Mouse (Mus musculus) heart, postnatal 0 days (tissue): ENCODE data around the gene Rapgef1. TPM values are rescaled to one million over a fixed set of nuclear protein-coding genes. Genes with fewer than 3 reads are reported as not detected.

Source experiments
- ATAC-seq: fragments of 200-750 bp; cut with Nextera tagmentation; 2 replicates; pipeline ENCODE4 v1.8.0; 2017; ENCODE audit warnings: low read depth, moderate number of reproducible peaks, moderate library complexity; ENCODE audit not compliant: insufficient read depth
- DNase-seq: peaks from one replicate; pipeline ENCODE4 v3.0.0-alpha.2; 2016; ENCODE audit warnings: low spot score
- H3K27ac ChIP-seq: fragments of 300-500 bp; sonication (generic); 2 replicates; pipeline ENCODE4 v1.5.1; 2014; ENCODE audit warnings: low read depth, mild to moderate bottlenecking
- H3K27me3 ChIP-seq: fragments of 300-500 bp; sonication (generic); 2 replicates; pipeline ENCODE4 v1.6.1; 2014; ENCODE audit warnings: low read length, mixed read lengths; ENCODE audit not compliant: control insufficient read depth, insufficient read depth
- H3K36me3 ChIP-seq: fragments of 300-500 bp; sonication (generic); replicated peaks from 2 replicates; pipeline ENCODE4 v1.6.1; 2014; ENCODE audit warnings: low read length, mixed read lengths; ENCODE audit not compliant: control insufficient read depth, insufficient read depth
- H3K4me1 ChIP-seq: fragments of 300-500 bp; sonication (generic); 2 replicates; pipeline ENCODE4 v1.6.1; 2014; ENCODE audit warnings: antibody characterized with exemption; ENCODE audit not compliant: control insufficient read depth, insufficient read depth
- H3K4me2 ChIP-seq: fragments of 300-500 bp; sonication (generic); 2 replicates; pipeline ENCODE4 v1.6.1; 2014; ENCODE audit warnings: low read depth, mild to moderate bottlenecking, low read length, moderate library complexity
- H3K4me3 ChIP-seq: fragments of 300-500 bp; sonication (generic); 2 replicates; pipeline ENCODE4 v1.5.1; 2014; ENCODE audit warnings: low read depth, low read length
- H3K9ac ChIP-seq: fragments of 300-500 bp; sonication (generic); replicated peaks from 2 replicates; pipeline ENCODE4 v1.6.1; 2014; ENCODE audit warnings: low read depth, low read length, mixed read lengths
- H3K9me3 ChIP-seq: fragments of 300-500 bp; sonication (generic); replicated peaks from 2 replicates; pipeline ENCODE4 v1.6.1; 2016; ENCODE audit warnings: low read length; ENCODE audit not compliant: control insufficient read depth
- CTCF ChIP-seq: IDR thresholded peaks from 2 replicates; pipeline ENCODE4 v1.5.1; 2016; ENCODE audit warnings: antibody characterized with exemption, control low read depth, low read depth
- EP300 ChIP-seq: IDR thresholded peaks from 2 replicates; pipeline ENCODE4 v1.6.1; 2016; ENCODE audit warnings: antibody characterized with exemption, low read depth
- WGBS: fragments of 180-500 bp; shearing (Covaris S2); extraction: QIAGEN DNeasy Blood & Tissue Kit; methylation state at CpG from one replicate; pipeline ENCODE4 v1.1.7; 2014; 5-methylcytosine and 5-hydroxymethylcytosine counted together
- polyA plus RNA-seq: library from polyadenylated mRNA; unstranded; fragments of >200 nt; fragmentation: Nextera tagmentation; extraction: Ambion mirVana; gene quantifications from 2 replicates; pipeline ENCODE4 v1.2.1, GENCODE M21; 2015
- total RNA-seq: library from RNA; depleted of rRNA; stranded (reverse); fragments of >200 nt; gene quantifications from 2 replicates; pipeline ENCODE4 v1.2.3, GENCODE M21; 2014; ENCODE audit warnings: low replicate concordance

Rapgef1 gene
- total and polyA plus RNA-seq, 2 experiments from 2014 or later = 9.0 to 47.6 TPM

DNA sequence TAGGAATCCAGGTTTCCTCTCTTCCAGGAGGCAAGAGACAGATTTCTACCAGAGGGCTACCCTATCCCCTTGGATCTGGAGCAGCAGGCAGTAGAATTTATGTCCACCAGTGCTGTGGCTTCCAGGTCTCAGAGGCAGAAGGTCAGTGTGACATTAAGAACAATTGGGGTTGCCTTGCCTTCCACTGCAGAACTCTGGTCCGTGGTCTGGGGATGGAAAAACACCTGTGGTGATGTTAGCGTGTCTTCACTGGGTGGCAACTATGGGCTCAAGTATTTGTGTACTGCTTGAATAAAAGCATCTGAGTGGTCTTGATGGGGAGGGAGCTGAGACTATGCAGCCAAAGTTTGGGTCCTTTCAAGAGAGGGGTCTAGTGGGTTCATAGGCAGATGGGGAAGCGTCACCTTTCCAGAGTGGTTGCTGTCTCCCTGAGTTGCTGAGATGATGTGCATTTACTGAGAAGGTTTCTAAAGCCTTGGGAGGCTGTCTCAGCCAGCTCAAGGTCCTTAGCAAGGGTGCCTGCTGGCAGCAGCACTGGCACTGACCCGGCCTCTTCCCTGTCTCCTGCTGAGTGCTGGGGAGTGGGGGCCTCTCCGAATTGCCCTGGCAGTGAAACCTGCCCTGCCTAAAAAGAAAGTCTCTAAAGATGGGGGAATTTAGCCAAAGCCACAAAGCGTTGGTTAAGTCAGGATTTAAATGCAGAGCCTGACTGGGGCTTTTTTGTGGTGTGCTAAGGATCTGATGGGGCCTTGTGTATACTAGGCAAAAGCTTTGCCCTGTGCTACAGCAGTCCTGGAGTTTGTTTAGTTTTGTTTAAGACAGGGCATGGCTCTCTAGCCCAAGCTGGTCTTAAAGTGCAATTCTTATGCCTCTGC, 60.4 kb downstream of the Rapgef1 start:
- ATAC-seq (no peak), DNase-seq (no peak)
- Histone ChIP-seq H3K4me1 (peaks cover 11% of the 10 kb centered on the region; the same call in 1 of the 2 replicates), H3K36me3 (peaks cover 13% of the 10 kb centered on the region; the same call in 1 of the 2 replicates), H3K4me2 (no peak overlapping the region), H3K9ac (no peak overlapping the region), H3K27ac (no peak overlapping the region), H3K4me3 (no peak overlapping the region), H3K27me3 (no peaks in the 10 kb centered on the region), H3K9me3 (no peaks in the 10 kb centered on the region)
- TF ChIP-seq CTCF (no peak), EP300 (no peak)
- 87% methylated on average over 6 of the region's 6 CpGs for WGBS

DNA sequence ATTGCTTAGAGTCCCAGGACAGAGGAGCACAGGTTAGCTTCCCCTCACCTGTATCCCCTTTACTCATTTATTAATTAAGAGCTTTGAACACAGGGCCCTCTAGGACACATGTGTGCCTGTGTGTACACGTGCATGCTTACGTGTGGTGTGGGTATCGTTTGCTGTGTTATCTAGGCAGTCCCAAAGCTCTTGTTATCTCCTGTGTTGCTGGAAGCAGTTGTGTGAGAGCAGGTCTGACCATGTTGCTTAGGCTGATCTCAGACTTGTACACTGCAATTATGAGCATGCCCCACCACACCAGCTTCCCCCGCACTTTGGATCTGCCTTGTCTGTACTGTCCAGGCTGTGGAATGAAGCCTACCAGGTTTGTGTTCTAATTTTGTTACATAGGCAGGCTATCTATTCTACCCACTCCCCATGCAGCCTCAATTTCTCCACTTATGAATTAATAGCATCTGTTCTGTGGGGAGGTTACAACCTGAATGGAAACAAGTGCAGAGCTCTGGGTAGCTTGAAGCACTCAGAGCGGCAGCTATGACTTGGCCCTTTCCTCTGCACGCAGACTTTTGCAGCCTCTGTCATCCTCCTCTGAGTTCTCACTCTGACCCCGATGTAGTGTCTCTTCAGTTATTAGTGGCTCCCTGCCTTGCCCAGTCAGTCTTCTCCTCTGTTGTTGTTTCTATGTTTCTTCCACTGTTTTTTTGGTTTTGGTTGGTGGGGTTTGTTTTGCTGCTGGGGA, 63.9 kb downstream of the Rapgef1 start:
- H3K27me3 ChIP-seq = no peaks in the 10 kb centered on the region
- DNase-seq = no peak
- no peaks in the 10 kb centered on the region for H3K9me3 ChIP-seq
- no peak for ATAC-seq
- H3K4me1 ChIP-seq = no peaks in the 10 kb centered on the region
- H3K9ac ChIP-seq = no peak overlapping the region
- no peak overlapping the region for H3K4me3 ChIP-seq
- no peak overlapping the region for H3K27ac ChIP-seq
- peaks cover 13% of the 10 kb centered on the region; the same call in 1 of the 2 replicates for H3K36me3 ChIP-seq
- no peak for TF ChIP-seq EP300
- TF ChIP-seq CTCF = no peak
- no peak overlapping the region for H3K4me2 ChIP-seq
- 65% methylated on average over 7 of the region's 7 CpGs for WGBS

DNA sequence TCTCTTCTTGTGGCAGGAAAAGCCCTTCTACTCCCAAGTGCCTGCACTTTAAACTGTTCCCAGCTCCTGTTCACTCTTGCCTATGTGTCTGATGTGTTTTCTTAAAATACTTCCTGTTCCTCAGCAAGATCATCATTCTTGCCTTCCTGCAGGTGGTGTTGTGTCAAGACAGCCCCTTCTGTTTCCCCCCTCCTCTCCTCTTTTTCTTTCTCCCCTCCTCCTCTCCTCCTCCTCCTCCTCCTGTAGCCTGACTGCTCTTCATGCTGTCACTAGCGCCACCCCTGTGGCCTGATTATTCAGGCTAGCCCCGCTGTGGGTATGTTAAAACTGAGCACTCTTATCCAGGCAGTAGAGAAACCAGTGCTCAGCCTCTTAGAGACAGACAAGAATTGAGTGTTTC, 65.0 kb downstream of the Rapgef1 start:
- 54% methylated on average over 2 of the region's 2 CpGs for WGBS
- H3K27ac ChIP-seq = peak overlapping the region; percentile 15; the same call in 1 of the 2 replicates
- no peak overlapping the region for H3K9ac ChIP-seq
- H3K4me3 ChIP-seq = no peak overlapping the region
- no peaks in the 10 kb centered on the region for H3K4me1 ChIP-seq
- H3K4me2 ChIP-seq = no peak overlapping the region
- H3K9me3 ChIP-seq = no peaks in the 10 kb centered on the region
- ATAC-seq (no peak), DNase-seq (no peak)
- TF ChIP-seq EP300 = no peak
- no peak for TF ChIP-seq CTCF
- H3K27me3 ChIP-seq = no peaks in the 10 kb centered on the region
- H3K36me3 ChIP-seq = peaks cover 17% of the 10 kb centered on the region; the same call in 1 of the 2 replicates

DNA sequence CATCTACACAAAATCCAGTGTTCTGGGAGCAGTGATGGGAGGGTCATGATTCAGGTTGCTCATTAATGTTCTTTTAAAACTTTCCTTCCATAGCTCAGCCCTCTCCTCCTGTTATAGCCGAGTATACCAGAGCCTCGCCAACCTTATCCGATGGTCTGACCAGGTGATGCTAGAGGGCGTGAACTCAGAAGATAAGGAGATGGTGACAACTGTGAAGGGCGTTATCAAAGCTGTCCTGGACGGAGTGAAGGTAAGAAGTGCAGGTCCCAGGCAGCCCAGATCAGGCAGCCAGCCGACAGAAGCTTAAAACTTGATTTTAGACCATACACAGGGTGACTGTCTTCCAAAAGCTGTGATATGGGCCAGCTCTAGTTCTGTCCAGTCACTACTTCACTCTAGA, 69.5 kb downstream of the Rapgef1 start:
- Histone ChIP-seq H3K27ac (no peak overlapping the region), H3K4me2 (no peak overlapping the region), H3K4me3 (no peak overlapping the region), H3K27me3 (no peaks in the 10 kb centered on the region), H3K4me1 (0 out of 2 replicates have a peak, but pooled peaks cover 3% of the 10 kb centered on the region), H3K9me3 (no peaks in the 10 kb centered on the region), H3K36me3 (peaks cover 48% of the 10 kb centered on the region), H3K9ac (no peak overlapping the region)
- ATAC-seq = no peak
- no peak for DNase-seq
- TF ChIP-seq EP300 = no peak
- TF ChIP-seq CTCF = no peak
- 65% methylated on average over 7 of the region's 7 CpGs for WGBS

DNA sequence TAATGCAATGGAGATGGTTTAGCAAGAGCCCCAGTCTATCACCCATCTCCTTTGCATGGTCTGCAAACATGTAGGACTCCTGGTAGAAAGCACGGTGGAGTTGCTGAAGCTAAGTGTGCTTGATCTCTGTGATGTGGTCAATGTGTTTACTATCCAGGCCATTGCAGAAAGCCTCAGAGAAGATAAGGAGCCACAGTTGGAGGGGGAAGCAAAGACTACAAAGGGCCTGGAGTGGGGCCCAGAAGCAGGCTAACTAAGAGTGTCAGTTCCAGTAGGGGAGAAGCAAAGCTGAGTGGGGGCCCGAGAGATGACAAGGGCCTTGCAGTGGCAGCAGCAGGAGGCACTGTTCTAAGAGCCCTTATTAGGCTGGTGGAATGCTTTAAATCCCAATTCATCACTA, 70.0 kb downstream of the Rapgef1 start:
- DNase-seq (no peak), ATAC-seq (no peak)
- Histone ChIP-seq H3K4me2 (no peak overlapping the region), H3K9me3 (no peaks in the 10 kb centered on the region), H3K27ac (no peak overlapping the region), H3K36me3 (peaks cover 52% of the 10 kb centered on the region), H3K27me3 (no peaks in the 10 kb centered on the region), H3K9ac (no peak overlapping the region), H3K4me1 (0 out of 2 replicates have a peak, but pooled peaks cover 3% of the 10 kb centered on the region), H3K4me3 (no peak overlapping the region)
- TF ChIP-seq CTCF (no peak), EP300 (no peak)
- 26% methylated on average over 2 of the region's 2 CpGs for WGBS
